Mouse (Mus musculus) heart, postnatal 0 days (tissue): Measurements from ENCODE around the gene Wiz.

Source experiments
- CTCF ChIP-seq: IDR thresholded peaks from 2 replicates; pipeline ENCODE4 v1.5.1; 2016; ENCODE audit warnings: antibody characterized with exemption, control low read depth, low read depth
- EP300 ChIP-seq: IDR thresholded peaks from 2 replicates; pipeline ENCODE4 v1.6.1; 2016; ENCODE audit warnings: antibody characterized with exemption, low read depth

DNA sequence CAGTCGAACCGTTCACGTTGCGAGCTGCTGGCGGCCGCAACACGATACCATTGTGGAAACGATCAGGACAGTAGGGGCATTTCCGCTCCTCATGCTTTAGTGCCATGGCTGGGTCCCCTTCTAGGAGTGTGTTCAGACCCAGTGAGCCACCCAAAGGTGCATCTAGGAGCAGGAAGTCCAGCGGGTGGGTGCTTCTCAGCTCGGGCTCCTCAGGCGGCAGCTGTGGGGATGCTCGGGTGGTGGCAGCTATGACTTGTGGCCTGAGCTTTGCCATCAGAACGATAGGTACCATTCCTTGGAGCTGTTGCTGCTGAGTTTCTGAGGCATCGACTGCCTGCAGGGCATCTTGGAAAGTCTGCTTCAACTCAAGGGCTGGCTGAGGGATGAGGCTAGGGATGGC is 12.8 kb downstream of the Wiz start:
- TF ChIP-seq EP300 (no peak), CTCF (no peak)
